Mouse (Mus musculus) layer of hippocampus, postnatal 10 days (tissue): Measurements from ENCODE around the gene Klf14. TPM values are rescaled to one million over a fixed set of nuclear protein-coding genes. Genes with fewer than 3 reads are reported as not detected.

Experiments used
- DNase-seq, 2 experiments: peaks; one replicate each; pipeline ENCODE4 v3.0.0; 2021; ENCODE audit warnings: low spot score in 2 of 2
- long read RNA-seq: library from polyadenylated mRNA; stranded (forward); transcript quantifications from one replicate; pipeline ENCODE4 v2.0.0, GENCODE M21; 2023
- total RNA-seq, 2 experiments: library from RNA; stranded (reverse); gene quantifications; 2 replicates each; pipeline ENCODE4 v1.2.3; 2021

The Klf14 gene
- under 1 TPM; 0.45 to 0.82 TPM for total RNA-seq
- long read RNA-seq, partial matches to known transcripts, result 0 of 2 reads
- long read RNA-seq, other reads (novel, unspliced or antisense), result 0 of 2 reads

GRCm38 (mm10) chr6:30958736-30959540 is at the start of gene Klf14:
Gene Klf14 (minus strand): TSS chr6:30959078.
- peak; percentile 36 to 39 for DNase-seq

- no peak for DNase-seq
Observed at GRCm38 (mm10) chr6:31006111-31006600, 47.3 kb upstream of the Klf14 start.

GRCm38 (mm10) chr6:30986393-30986792 is 27.5 kb upstream of the Klf14 start:
- no peak for DNase-seq

- no peak for DNase-seq
Observed at GRCm38 (mm10) chr6:30983021-30983420, 24.1 kb upstream of the Klf14 start.

GRCm38 (mm10) chr6:30982372-30982980 is 23.6 kb upstream of the Klf14 start:
- no peak for DNase-seq

- DNase-seq, result no peak
Observed at GRCm38 (mm10) chr6:30981351-30981750, 22.5 kb upstream of the Klf14 start.

- DNase-seq, result no peak
Observed at GRCm38 (mm10) chr6:30978615-30979014, 19.7 kb upstream of the Klf14 start.

- no peak for DNase-seq
Observed at GRCm38 (mm10) chr6:30972121-30972520, 13.2 kb upstream of the Klf14 start.

- DNase-seq, result peak; percentile 49 to 55
Observed at GRCm38 (mm10) chr6:30957784-30958735, 818 bp downstream of the Klf14 start.

GRCm38 (mm10) chr6:30939264-30939663 is 19.6 kb downstream of the Klf14 start:
- no peak for DNase-seq

- DNase-seq, result no peak
Observed at GRCm38 (mm10) chr6:30922821-30923220, 36.1 kb downstream of the Klf14 start.

GRCm38 (mm10) chr6:30921826-30922225 is 37.1 kb downstream of the Klf14 start:
- no peak for DNase-seq

GRCm38 (mm10) chr6:30920834-30921675 is 37.8 kb downstream of the Klf14 start:
- DNase-seq, result peak; percentile 32 to 40

- no peak for DNase-seq
Observed at GRCm38 (mm10) chr6:30915473-30915872, 43.4 kb downstream of the Klf14 start, which contains the start of gene Tsga13. Gene Tsga13 (minus strand): TSS chr6:30915573.

GRCm38 (mm10) chr6:30907970-30908369 is 50.9 kb downstream of the Klf14 start:
- DNase-seq, result no peak

Other genes with a start within 250 kb of the Klf14 start
- gene Mest, start 235.5 kb downstream of the Klf14 start, total RNA-seq, result 10 to 100 TPM; 77.2 to 86.6 TPM
- gene Copg2, start 62.3 kb downstream of the Klf14 start, total RNA-seq, result 10 to 100 TPM; 49.1 to 53.2 TPM
- gene Tsga13, start 43.5 kb downstream of the Klf14 start, total RNA-seq, result under 1 TPM in 1 of 2 experiments, not detected in 1; 0.43 TPM